Mouse (Mus musculus): ENCODE measurements around the gene Tmem163. TPM values are rescaled to one million over a fixed set of nuclear protein-coding genes. Genes with fewer than 3 reads are reported as not detected.

Tmem163 gene
- polyA plus RNA-seq, 1 experiment: not detected

DNA sequence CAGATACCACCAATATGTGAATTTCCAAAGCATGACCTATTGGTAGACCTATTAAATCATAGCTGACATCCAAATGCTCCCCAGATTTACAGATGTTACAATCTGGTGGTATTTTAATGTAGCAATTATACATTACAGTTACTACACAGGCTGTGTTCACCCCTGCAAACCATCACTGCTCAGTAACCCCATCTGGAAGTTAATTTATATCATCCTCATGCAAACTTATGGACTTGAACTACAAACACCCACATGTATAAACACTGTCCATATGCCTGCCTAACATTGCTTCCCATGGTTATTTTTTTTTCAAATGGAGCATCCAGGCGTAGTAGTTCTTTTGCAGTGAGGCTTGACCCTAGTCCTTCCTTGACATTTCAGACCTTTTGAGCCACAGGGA, 238.3 kb downstream of the Tmem163 start:
- Histone ChIP-seq H3ac (ENCODE audit: control insufficient read depth, insufficient read length) (no peak overlapping the region), H3K36me3 (ENCODE audit: control insufficient read depth, insufficient read depth) (no peaks in the 10 kb centered on the region), H3K4me3 (no peak overlapping the region), H3K79me2 (ENCODE audit: control insufficient read depth, insufficient read depth) (no peaks in the 10 kb centered on the region), H3K27me3 (ENCODE audit: control insufficient read depth, insufficient read depth, insufficient read length) (no peaks in the 10 kb centered on the region), H3K4me2 (ENCODE audit: low read depth) (no peak overlapping the region)
- TF ChIP-seq MYOD1 (IDR thresholded peaks at IDR 0.05; ENCODE audit: control insufficient read depth in 1 of 3, insufficient read length in 2 of 3, low read depth in 2 of 3) (no peak), MYOG (IDR thresholded peaks at IDR 0.05; ENCODE audit: control insufficient read depth in 1 of 3, insufficient read depth in 1 of 3, insufficient read length in 2 of 3, low read depth in 2 of 3) (no peak), MAX (IDR thresholded peaks at IDR 0.05; ENCODE audit: low read depth) (no peak), TCF3 (IDR thresholded peaks at IDR 0.05; ENCODE audit: insufficient read length, low read depth) (no peak), SRF (IDR thresholded peaks at IDR 0.05; ENCODE audit: control insufficient read depth, insufficient read length, low read depth) (no peak), POLR2AphosphoS2 (IDR thresholded peaks at IDR 0.05; ENCODE audit: insufficient read length, low read depth) (no peak), CEBPB (IDR thresholded peaks at IDR 0.05; ENCODE audit: insufficient read depth, poor library complexity, severe bottlenecking) (no peak), USF1 (IDR thresholded peaks at IDR 0.05; ENCODE audit: low read depth) (no peak), E2F4 (IDR thresholded peaks at IDR 0.05; ENCODE audit: insufficient read depth) (no peak), REST (IDR thresholded peaks at IDR 0.05; ENCODE audit: insufficient read depth, insufficient read length) (no peak), POLR2A (IDR thresholded peaks at IDR 0.05; ENCODE audit: insufficient read length, low read depth) (no peak)

- no peak for TF ChIP-seq MYOG (IDR thresholded peaks at IDR 0.05; ENCODE audit: control insufficient read depth in 1 of 3, insufficient read depth in 1 of 3, insufficient read length in 2 of 3, low read depth in 2 of 3)
- Histone ChIP-seq H3K4me3 (no peak overlapping the region), H3K4me2 (ENCODE audit: low read depth) (no peak overlapping the region), H3K79me2 (ENCODE audit: control insufficient read depth, insufficient read depth) (no peaks in the 10 kb centered on the region), H3K27me3 (ENCODE audit: control insufficient read depth, insufficient read depth, insufficient read length) (no peaks in the 10 kb centered on the region), H3K36me3 (ENCODE audit: control insufficient read depth, insufficient read depth) (no peaks in the 10 kb centered on the region), H3ac (ENCODE audit: control insufficient read depth, insufficient read length) (no peak overlapping the region)
Observed at GRCm38 (mm10) chr1:127439452-127439891, 239.9 kb downstream of the Tmem163 start.

DNA sequence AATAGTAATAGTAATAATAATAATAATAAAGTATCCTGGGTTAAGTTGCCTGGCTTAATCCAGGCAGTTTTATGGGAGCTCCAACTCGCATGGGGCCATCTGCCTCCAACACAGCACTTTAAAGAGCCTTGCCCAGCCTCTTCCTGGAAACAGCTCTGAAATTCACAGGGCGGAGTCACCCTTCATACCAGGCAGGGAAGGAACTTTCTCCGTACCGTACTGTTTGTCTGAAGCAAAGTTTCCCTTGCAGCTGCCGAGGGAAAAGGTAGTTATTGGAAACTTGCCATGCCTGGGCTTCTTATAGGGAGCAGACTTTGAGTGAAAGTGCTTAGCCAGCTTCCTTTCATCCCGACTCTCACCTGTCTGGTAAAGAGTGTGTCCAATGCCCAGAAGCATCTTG, 242.3 kb downstream of the Tmem163 start:
- no peak overlapping the region for H3K4me2 ChIP-seq (ENCODE audit: low read depth)
- TF ChIP-seq E2F4 (IDR thresholded peaks at IDR 0.05; ENCODE audit: insufficient read depth): no peak
- no peak for TF ChIP-seq MYOD1 (IDR thresholded peaks at IDR 0.05; ENCODE audit: control insufficient read depth in 1 of 3, insufficient read length in 2 of 3, low read depth in 2 of 3)
- TF ChIP-seq MAX (IDR thresholded peaks at IDR 0.05; ENCODE audit: low read depth): no peak
- no peak for TF ChIP-seq REST (IDR thresholded peaks at IDR 0.05; ENCODE audit: insufficient read depth, insufficient read length)
- no peak for TF ChIP-seq POLR2A (IDR thresholded peaks at IDR 0.05; ENCODE audit: insufficient read length, low read depth)
- TF ChIP-seq TCF12 (IDR thresholded peaks at IDR 0.05; ENCODE audit: insufficient read depth, poor library complexity, severe bottlenecking): no peak
- TF ChIP-seq SRF (IDR thresholded peaks at IDR 0.05; ENCODE audit: control insufficient read depth, insufficient read length, low read depth): no peak
- no peak for TF ChIP-seq CEBPB (IDR thresholded peaks at IDR 0.05; ENCODE audit: insufficient read depth, poor library complexity, severe bottlenecking)
- no peak for TF ChIP-seq POLR2AphosphoS2 (IDR thresholded peaks at IDR 0.05; ENCODE audit: insufficient read length, low read depth)
- no peaks in the 10 kb centered on the region for H3K36me3 ChIP-seq (ENCODE audit: control insufficient read depth, insufficient read depth)
- H3K4me3 ChIP-seq: no peak overlapping the region
- H3ac ChIP-seq (ENCODE audit: control insufficient read depth, insufficient read length): no peak overlapping the region
- H3K79me2 ChIP-seq (ENCODE audit: control insufficient read depth, insufficient read depth): no peaks in the 10 kb centered on the region
- H3K27me3 ChIP-seq (ENCODE audit: control insufficient read depth, insufficient read depth, insufficient read length): no peaks in the 10 kb centered on the region

Other genes with a start within 250 kb of the Tmem163 start
- gene Acmsd, start 49.9 kb upstream of the Tmem163 start, polyA plus RNA-seq (2012; fragmentation: generic; extraction: Trizol): not detected
- gene Ccnt2, start 94.6 kb upstream of the Tmem163 start, polyA plus RNA-seq (2012; fragmentation: generic; extraction: Trizol): 9.0 TPM
- 0.18 TPM for gene Map3k19, start 175.5 kb upstream of the Tmem163 start, polyA plus RNA-seq (2012; fragmentation: generic; extraction: Trizol)
- 20.0 TPM for gene Rab3gap1, start 189.2 kb upstream of the Tmem163 start, polyA plus RNA-seq (2012; fragmentation: generic; extraction: Trizol)